Mouse (Mus musculus) embryonic facial prominence, embryonic 15.5 days (tissue): Measurements from ENCODE around the gene Sos2. TPM values are rescaled to one million over a fixed set of nuclear protein-coding genes. Genes with fewer than 3 reads are reported as not detected.
"Not testable (repeated sequence)": the region's sequence is repeated elsewhere in the genome, so short reads cannot be mapped to it uniquely, and the experiment has no call there.

Source experiments
- ATAC-seq: fragments of 200-750 bp; cut with Nextera tagmentation; 2 replicates; pipeline ENCODE4 v1.8.0; 2017; ENCODE audit warnings: low read depth, moderate TSS enrichment; ENCODE audit not compliant: insufficient number of reproducible peaks, low FRiP score, low TSS enrichment
- H3K27ac ChIP-seq: fragments of 300-500 bp; sonication (generic); replicated peaks from 2 replicates; pipeline ENCODE4 v1.5.1; 2015; ENCODE audit warnings: mild to moderate bottlenecking, inconsistent platforms
- H3K27me3 ChIP-seq: fragments of 300-500 bp; sonication (generic); 2 replicates; pipeline ENCODE4 v1.6.1; 2015; ENCODE audit warnings: inconsistent platforms
- H3K36me3 ChIP-seq: fragments of 300-500 bp; sonication (generic); 2 replicates; pipeline ENCODE4 v1.6.1; 2015; ENCODE audit warnings: mild to moderate bottlenecking, inconsistent platforms
- H3K4me1 ChIP-seq: fragments of 300-500 bp; sonication (generic); 2 replicates; pipeline ENCODE4 v1.6.1; 2015; ENCODE audit warnings: inconsistent platforms
- H3K4me2 ChIP-seq: fragments of 300-500 bp; sonication (generic); replicated peaks from 2 replicates; pipeline ENCODE4 v1.6.1; 2015; ENCODE audit warnings: mild to moderate bottlenecking, inconsistent platforms
- H3K4me3 ChIP-seq: fragments of 300-500 bp; sonication (generic); replicated peaks from 2 replicates; pipeline ENCODE4 v1.5.1; 2015; ENCODE audit warnings: mild to moderate bottlenecking, inconsistent platforms
- H3K9ac ChIP-seq: fragments of 300-500 bp; sonication (generic); 2 replicates; pipeline ENCODE4 v1.6.1; 2015; ENCODE audit warnings: inconsistent platforms
- H3K9me3 ChIP-seq: fragments of 300-500 bp; sonication (generic); replicated peaks from 2 replicates; pipeline ENCODE4 v1.6.1; 2016; ENCODE audit warnings: inconsistent platforms
- WGBS: fragments of 180-500 bp; shearing (Covaris S2); methylation state at CpG from one replicate; pipeline ENCODE4 v1.1.7; 2015; 5-methylcytosine and 5-hydroxymethylcytosine counted together
- polyA plus RNA-seq: library from polyadenylated mRNA; unstranded; fragments of >200 nt; fragmentation: Nextera tagmentation; extraction: Ambion mirVana; gene quantifications from 2 replicates; pipeline ENCODE4 v1.2.1, GENCODE M21; 2015

Gene Sos2
- polyA plus RNA-seq, 1 experiment from 2014 or later, result 10.7 TPM

DNA sequence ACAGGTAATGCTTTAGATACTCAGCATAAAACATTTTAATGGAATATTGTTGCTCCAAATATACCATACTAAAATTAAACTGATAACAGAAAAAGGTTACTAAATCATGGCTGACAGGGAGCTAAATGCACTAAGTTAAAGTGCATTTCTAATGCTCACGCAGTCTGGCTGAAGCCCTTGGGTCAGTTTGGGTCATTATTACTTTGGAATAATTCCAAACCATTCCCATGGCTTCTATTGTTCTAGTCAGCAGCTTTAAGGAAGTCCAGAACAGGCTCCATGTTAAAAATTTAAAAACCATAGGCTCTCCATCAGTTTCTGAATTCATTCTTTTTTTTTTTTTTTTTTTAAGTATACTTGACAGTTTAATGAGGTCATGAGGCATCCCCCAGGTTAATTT is 7.5 kb downstream of the Sos2 start:
- H3K9me3 ChIP-seq, result no peaks in the 10 kb centered on the region
- no peaks in the 10 kb centered on the region for H3K36me3 ChIP-seq
- H3K4me2 ChIP-seq, result no peak overlapping the region
- 73% methylated on average over 1 of the region's 1 CpGs for WGBS
- H3K4me1 ChIP-seq, result peaks cover 15% of the 10 kb centered on the region
- no peak overlapping the region for H3K4me3 ChIP-seq
- H3K27me3 ChIP-seq, result no peaks in the 10 kb centered on the region
- H3K27ac ChIP-seq, result no peak overlapping the region
- H3K9ac ChIP-seq, result no peak overlapping the region
- no peak for ATAC-seq

DNA sequence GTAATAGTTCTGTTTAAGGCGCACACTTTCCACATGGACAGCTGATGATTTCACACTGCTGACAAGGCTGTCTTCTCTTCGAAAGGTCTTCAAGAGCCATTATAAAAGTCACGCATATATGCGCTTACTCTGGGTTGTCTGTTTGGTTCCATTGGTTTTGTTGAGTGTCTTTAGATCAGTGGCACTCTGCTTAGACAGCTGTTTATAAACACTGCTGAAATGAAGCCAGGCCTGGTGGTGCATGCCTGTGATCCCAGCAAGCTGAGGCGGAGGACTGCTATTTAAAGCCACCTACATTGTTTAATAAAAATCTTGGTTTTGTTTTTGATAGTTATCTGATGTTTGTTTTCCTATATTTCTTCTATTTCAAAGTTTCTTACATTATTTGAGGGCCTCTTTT is 14.9 kb downstream of the Sos2 start:
- Histone ChIP-seq H3K27me3 (no peaks in the 10 kb centered on the region), H3K36me3 (0 out of 2 replicates have a peak, but pooled peaks cover 5% of the 10 kb centered on the region), H3K4me2 (no peak overlapping the region), H3K4me1 (no peaks in the 10 kb centered on the region), H3K27ac (no peak overlapping the region), H3K4me3 (no peak overlapping the region), H3K9ac (no peak overlapping the region), H3K9me3 (no peaks in the 10 kb centered on the region)
- ATAC-seq, result no peak
- WGBS, result 91% methylated on average over 5 of the region's 5 CpGs

DNA sequence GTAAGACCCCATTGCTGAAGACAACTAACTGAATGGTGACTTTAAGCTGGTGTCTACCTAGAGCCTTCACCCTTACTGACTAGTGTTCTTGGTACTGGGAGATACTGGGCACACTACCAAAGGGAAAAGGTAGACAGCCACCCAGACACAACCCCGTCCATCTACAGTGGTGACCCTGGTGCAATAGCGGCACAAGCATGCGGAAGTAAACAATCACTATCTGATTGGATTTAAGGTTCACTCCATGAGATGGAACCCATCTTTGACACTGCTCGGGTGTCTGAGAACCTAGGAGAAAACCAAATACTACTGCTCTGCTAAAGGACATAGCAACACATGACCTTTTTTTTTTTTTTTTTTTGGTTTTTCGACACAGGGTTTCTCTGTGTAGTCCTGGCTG is 20.0 kb downstream of the Sos2 start:
- WGBS, result 97% methylated on average over 5 of the region's 5 CpGs
- 0 out of 2 replicates have a peak, but pooled peaks cover 5% of the 10 kb centered on the region for H3K36me3 ChIP-seq
- H3K9ac ChIP-seq, result no peak overlapping the region
- H3K4me2 ChIP-seq, result no peak overlapping the region
- H3K27ac ChIP-seq, result no peak overlapping the region
- H3K27me3 ChIP-seq, result no peaks in the 10 kb centered on the region
- no peak overlapping the region for H3K4me3 ChIP-seq
- no peak for ATAC-seq
- H3K4me1 ChIP-seq, result no peaks in the 10 kb centered on the region
- H3K9me3 ChIP-seq, result no peaks in the 10 kb centered on the region

DNA sequence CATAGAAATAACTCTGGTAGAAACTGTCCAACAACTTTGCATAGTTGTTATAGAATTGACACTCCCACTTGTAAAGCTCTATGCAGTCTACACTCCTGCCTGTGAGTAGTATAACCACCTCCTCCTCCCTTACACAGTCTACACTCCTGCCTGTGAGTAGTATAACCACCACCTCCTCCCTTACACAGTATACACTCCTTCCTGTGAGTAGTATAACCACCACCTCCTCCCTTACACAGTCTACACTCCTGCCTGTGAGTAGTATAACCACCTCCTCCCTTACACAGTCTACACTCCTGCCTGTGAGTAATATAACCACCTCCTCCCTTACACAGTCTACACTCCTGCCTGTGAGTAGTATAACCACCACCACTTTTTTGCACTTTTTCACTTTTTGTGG is 27.7 kb downstream of the Sos2 start:
- not testable (repeated sequence) for H3K9ac ChIP-seq, H3K4me2 ChIP-seq, H3K27me3 ChIP-seq, H3K4me3 ChIP-seq, H3K4me1 ChIP-seq, H3K27ac ChIP-seq, H3K9me3 ChIP-seq
- ATAC-seq, result 0 out of 2 replicates have a peak, but pooled peaks have one; percentile 65
- H3K36me3 ChIP-seq, result peaks cover 27% of the 10 kb centered on the region

- Histone ChIP-seq H3K9me3 (no peaks in the 10 kb centered on the region), H3K4me1 (0 out of 2 replicates have a peak, but pooled peaks cover 4% of the 10 kb centered on the region), H3K27ac (no peak overlapping the region), H3K4me3 (no peak overlapping the region), H3K9ac (no peak overlapping the region), H3K36me3 (peaks cover 49% of the 10 kb centered on the region), H3K27me3 (no peaks in the 10 kb centered on the region), H3K4me2 (no peak overlapping the region)
- 87% methylated on average over 8 of the region's 8 CpGs for WGBS
- ATAC-seq, result no peak
Observed at GRCm38 (mm10) chr12:69649511-69649910, 32.1 kb downstream of the Sos2 start.

GRCm38 (mm10) chr12:69645821-69646616 is 35.6 kb downstream of the Sos2 start:
- Histone ChIP-seq H3K36me3 (peaks cover 30% of the 10 kb centered on the region), H3K4me3 (no peak overlapping the region), H3K4me2 (no peak overlapping the region), H3K27me3 (no peaks in the 10 kb centered on the region), H3K27ac (no peak overlapping the region), H3K9me3 (no peaks in the 10 kb centered on the region), H3K9ac (no peak overlapping the region), H3K4me1 (0 out of 2 replicates have a peak, but pooled peaks cover 4% of the 10 kb centered on the region)
- WGBS, result 78% methylated on average over 8 of the region's 8 CpGs
- ATAC-seq, result no peak

DNA sequence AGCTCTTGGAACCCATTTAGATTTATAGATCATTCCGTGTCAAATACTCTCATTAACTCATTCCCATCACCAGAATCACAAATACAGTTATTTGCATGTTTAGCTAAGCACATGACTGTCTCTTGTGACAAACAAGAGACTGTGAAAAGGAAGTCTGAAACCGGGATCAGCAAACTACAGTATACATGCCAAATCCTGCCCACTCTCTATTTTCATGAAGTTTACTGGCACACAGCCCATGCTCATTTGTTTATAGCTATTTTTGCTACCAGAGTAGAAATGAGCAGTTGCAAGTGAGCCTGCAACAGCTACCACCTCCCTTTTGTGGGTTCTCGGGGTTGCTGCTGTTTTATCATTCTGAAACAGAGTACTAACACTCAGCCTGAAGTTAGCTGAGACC is 36.8 kb downstream of the Sos2 start:
- Histone ChIP-seq H3K9me3 (no peaks in the 10 kb centered on the region), H3K27me3 (no peaks in the 10 kb centered on the region), H3K4me2 (no peak overlapping the region), H3K4me1 (0 out of 2 replicates have a peak, but pooled peaks cover 4% of the 10 kb centered on the region), H3K27ac (0 out of 2 replicates have a peak overlapping the region, but pooled peaks have one; percentile 39), H3K4me3 (no peak overlapping the region), H3K9ac (no peak overlapping the region), H3K36me3 (peaks cover 38% of the 10 kb centered on the region)
- no peak for ATAC-seq
- WGBS, result 39% methylated on average over 3 of the region's 3 CpGs

DNA sequence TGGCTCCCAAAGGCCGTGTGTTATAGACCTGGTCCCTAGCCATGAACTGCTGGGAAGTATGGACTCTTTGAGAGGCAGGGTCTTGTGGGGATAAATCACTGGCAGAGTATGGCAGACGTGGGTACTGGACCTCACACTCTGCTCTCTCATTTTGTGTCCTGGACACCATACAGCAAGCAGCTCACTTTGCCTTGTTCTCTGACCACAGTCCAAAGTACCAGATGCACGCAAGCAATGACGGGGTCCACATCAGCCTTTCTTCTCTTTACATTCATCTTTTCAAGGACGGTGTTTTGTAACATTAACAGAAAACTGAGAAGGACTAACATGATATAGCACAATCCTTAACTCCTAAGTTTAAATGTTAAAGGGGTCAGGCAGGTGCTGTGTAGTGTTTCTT is 38.8 kb downstream of the Sos2 start:
- WGBS, result 87% methylated on average over 5 of the region's 5 CpGs
- H3K27ac ChIP-seq, result no peak overlapping the region
- H3K4me3 ChIP-seq, result no peak overlapping the region
- H3K9me3 ChIP-seq, result no peaks in the 10 kb centered on the region
- H3K4me1 ChIP-seq, result 0 out of 2 replicates have a peak, but pooled peaks cover 4% of the 10 kb centered on the region
- no peak overlapping the region for H3K4me2 ChIP-seq
- no peak overlapping the region for H3K9ac ChIP-seq
- ATAC-seq, result no peak
- peaks cover 39% of the 10 kb centered on the region for H3K36me3 ChIP-seq
- H3K27me3 ChIP-seq, result no peaks in the 10 kb centered on the region

DNA sequence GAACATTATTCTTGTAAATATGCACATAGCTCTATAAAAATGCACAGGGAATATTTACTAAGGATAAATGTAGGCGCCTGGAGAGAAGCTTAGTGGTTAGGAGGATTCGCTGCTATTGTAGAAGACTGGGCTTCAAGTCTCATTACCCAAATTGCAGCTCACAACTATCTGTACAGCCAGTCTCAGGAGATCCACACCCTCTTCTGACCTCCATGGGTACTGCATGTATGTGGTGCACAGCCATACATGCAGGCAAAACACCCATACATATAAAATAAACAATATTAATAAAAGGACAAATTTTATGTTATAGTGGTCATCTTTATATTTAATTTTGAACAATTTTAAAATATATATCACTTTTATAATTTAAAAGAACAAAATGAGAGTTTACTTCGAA is 46.9 kb downstream of the Sos2 start:
- H3K27ac ChIP-seq, result no peak overlapping the region
- H3K27me3 ChIP-seq, result no peaks in the 10 kb centered on the region
- no peaks in the 10 kb centered on the region for H3K4me1 ChIP-seq
- no peak overlapping the region for H3K4me3 ChIP-seq
- H3K4me2 ChIP-seq, result no peak overlapping the region
- 86% methylated on average over 3 of the region's 3 CpGs for WGBS
- ATAC-seq, result no peak
- no peak overlapping the region for H3K9ac ChIP-seq
- H3K9me3 ChIP-seq, result no peaks in the 10 kb centered on the region
- peaks cover 25% of the 10 kb centered on the region for H3K36me3 ChIP-seq

GRCm38 (mm10) chr12:69618590-69618989 is 63.1 kb downstream of the Sos2 start:
- H3K9me3 ChIP-seq, H3K9ac ChIP-seq, H3K27me3 ChIP-seq, H3K27ac ChIP-seq, H3K4me2 ChIP-seq, ATAC-seq, H3K4me3 ChIP-seq, H3K4me1 ChIP-seq: not testable (repeated sequence)
- peaks cover 40% of the 10 kb centered on the region for H3K36me3 ChIP-seq
- 92% methylated on average over 5 of the region's 5 CpGs for WGBS

DNA sequence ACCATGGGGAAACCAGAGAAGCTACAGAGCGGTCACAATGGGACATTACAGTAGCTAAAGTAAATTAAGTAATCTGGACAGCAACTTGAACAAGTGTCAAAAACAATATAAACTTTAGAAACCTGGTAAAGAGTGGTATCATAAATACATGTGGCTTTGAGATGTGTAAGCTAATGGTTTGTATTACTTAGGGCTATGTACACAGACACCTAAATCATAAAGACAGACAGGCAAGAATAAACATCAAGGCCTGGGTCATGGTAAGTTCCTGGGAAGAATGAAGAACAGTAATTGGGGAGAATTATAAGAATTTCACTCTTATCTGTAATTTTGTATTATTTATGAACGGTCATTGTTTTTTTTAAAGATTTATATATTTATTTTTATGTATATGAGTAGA is 77.3 kb downstream of the Sos2 start:
- peaks cover 24% of the 10 kb centered on the region for H3K36me3 ChIP-seq

GRCm38 (mm10) chr12:69597446-69597845 is 84.2 kb downstream of the Sos2 start:
- ATAC-seq, result no peak
- Histone ChIP-seq H3K4me2 (no peak overlapping the region), H3K36me3 (peaks cover 17% of the 10 kb centered on the region), H3K4me1 (no peaks in the 10 kb centered on the region), H3K9me3 (no peaks in the 10 kb centered on the region), H3K27me3 (no peaks in the 10 kb centered on the region), H3K4me3 (no peak overlapping the region), H3K27ac (no peak overlapping the region), H3K9ac (no peak overlapping the region)
- 83% methylated on average over 4 of the region's 4 CpGs for WGBS

More for the DNA sequence above, 77.3 kb downstream of the Sos2 start:
- Histone ChIP-seq H3K4me2 (no peak overlapping the region), H3K4me3 (no peak overlapping the region), H3K9ac (no peak overlapping the region), H3K27me3 (no peaks in the 10 kb centered on the region), H3K4me1 (no peaks in the 10 kb centered on the region), H3K27ac (no peak overlapping the region), H3K9me3 (no peaks in the 10 kb centered on the region)
- no peak for ATAC-seq
- WGBS, result 93% methylated on average over 2 of the region's 2 CpGs
